Mouse (Mus musculus) embryo, embryonic 11 days (tissue): ENCODE results near the gene Ergic3.
A peak's percentile ranks its signal among the peaks of the same experiment; 100 is the strongest.

Experiments used
- DNase-seq: peaks from one replicate; pipeline ENCODE4 v3.0.0-alpha.2; 2015

The Ergic3 gene

DNA sequence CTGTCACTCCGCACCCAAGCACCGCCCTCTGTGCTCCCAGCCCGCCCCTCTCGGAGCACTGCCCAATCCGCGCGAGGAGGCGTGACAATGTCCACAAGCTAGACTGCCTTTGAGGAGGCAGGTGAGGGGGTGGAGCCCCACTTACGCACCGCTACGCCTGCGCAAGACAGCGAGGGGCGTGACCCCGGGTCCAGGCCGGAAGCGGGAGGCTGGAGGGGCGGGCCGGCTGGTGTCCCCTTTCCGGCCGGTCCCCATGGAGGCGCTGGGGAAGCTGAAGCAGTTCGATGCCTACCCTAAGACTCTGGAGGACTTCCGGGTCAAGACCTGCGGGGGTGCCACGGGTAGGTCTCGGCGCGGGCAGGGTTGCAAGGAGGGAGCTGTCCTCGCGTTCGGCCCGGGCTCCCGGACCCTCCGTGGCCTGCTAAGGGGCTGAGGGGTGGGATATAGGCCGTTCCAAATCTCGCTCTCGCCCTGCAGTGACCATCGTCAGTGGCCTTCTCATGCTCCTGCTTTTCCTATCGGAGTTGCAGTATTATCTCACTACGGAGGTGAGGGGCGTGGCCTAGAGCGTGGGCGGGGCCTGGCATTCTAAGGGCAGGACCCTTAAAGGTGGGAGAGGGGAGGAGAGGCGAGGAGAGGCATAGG, at the start of gene Ergic3, which contains the start of gene 6430550D23Rik:
Ergic3 (plus strand) TSS at position 158 of the 645 bp plus-strand sequence.
6430550D23Rik (minus strand) TSS at position 90 of the 645 bp plus-strand sequence.
- DNase-seq, result peak; percentile 99

DNA sequence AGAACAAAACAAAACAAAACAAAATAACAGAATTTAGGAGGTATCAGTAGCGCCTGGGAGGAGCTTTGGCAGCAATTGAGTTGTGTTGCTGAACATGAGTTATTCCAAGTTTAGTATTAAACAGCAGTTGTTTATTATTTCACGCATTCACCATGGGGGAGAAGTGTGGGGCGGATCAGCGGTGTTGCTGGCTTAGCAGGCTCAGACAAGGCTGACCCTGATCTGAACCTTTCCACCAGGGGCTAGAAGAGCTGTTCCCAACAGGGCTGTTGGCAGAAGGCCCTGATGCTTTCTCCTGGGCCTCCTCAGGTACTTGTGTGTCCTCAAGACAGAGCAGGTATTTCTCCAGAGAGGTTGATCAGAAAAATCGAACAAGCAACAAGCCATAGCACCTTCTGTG, 47.9 kb upstream of the Ergic3 start:
- no peak for DNase-seq

DNA sequence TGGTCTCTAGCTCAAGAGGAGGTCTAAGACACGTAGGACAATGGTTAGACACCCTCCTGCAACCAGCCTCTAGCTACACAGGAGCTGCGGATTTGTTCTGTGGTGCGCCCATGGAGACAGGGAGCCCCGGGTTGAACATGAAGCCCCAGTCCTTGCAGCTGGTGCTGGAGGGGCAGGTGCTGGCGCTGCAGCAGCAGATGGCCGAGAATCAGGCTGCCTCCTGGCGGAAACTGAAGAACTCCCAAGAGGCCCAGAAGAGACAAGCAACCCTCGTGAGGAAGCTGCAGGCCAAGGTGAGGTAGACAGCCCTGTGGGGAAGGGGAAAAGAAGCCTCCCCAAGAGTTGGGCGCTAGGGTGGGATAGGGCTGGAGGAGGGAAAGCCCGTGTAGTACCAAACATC, 46.0 kb upstream of the Ergic3 start:
- peak; percentile 12 for DNase-seq

DNA sequence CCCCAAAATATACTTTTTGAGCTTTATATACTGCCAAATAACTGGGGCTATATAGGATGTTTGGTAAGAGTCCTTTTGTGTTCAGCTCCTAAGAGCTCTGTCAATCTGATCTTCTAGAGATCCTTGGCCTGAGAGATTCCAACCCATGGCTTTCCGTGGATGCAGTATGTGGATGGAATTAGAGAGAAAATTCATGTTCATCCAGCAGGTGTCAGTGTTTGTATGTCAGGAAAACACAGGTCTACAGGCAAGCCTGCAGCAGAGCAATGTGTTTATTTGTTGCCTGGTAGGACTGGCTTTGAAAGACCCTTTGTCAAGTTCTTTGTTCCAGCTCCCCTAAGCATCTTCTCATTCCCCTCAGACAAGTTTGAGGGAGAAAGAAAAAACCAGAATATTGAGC, 44.9 kb upstream of the Ergic3 start:
- peak; percentile 47 for DNase-seq

DNA sequence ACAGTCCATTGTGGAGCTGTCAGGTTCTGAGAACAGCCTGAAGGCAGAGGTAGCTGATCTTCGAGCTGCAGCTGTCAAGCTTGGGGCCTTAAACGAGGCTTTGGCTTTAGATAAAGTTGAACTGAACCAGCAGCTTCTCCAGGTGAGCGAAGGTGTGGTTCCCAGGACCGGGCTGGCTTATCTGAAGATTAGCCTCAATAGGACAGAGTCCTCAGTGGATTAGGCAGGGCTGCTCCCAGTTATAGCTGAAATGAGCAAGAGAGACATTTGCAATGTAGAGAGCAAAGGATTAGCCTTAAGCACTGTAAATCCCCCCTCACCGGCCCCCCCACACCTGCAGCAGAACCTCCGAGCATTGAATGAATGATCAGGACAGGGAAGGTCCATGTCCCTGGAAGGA, 34.5 kb upstream of the Ergic3 start:
- no peak for DNase-seq

DNA sequence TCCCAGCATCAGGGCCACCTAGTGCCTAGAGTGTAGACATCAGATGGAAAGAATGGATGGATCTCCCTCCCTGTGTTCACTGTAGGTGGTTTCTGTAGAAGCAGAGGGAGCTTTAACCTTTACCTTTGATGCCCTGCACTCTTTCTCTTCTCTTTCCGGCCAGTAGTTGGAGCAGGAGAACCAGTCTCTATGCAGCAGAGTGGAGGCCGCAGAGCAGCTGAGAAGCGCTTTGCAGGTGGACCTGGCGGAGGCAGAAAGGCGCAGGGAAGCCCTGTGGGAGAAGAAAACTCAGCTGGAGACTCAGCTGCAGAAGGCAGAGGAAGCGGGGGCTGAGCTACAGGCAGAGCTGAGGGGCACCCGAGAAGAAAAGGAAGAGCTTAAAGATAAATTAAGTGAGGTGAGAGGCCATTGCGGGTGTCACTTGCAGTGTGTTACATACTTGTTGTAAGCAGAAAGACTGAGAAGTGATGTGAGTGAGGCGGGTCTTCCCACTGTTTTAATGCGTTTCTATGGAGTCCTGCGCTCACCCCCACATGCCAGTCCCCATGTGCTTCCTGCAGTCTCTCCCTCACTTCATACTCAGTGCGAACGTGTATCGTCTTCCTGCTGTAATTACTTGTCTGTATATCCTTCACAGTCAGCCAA, 33.6 kb upstream of the Ergic3 start:
- DNase-seq, result no peak

DNA sequence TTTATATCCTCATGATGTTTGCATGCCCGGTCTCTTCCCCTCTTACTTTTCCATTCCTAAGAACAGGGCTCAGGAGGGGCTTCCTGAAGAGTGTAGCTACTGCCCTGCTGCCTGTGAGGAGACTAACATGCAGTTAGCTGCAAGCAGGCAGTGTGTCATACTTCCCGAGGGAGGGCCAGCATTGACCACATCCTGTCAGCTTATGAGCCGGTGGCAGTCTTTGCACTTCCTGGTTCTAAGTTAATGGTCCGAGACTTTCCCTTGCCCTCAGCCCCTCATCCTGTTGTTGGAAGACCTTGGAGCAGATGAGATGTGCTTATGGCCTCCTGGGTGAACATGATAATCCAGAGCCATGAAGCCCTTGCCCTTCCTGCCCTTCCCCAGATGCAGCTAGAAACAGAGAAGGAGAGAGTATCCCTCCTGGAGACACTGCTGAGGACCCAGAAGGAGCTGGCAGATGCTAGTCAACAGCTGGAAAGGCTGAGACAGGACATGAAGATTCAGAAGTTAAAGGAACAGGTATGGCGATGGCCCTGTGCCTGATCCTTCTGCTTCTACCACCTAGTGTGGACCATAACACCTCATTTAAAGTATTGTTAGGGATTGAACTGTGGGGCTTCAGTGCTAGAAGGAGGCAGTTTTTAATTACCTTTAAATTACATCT, 28.4 kb upstream of the Ergic3 start:
- no peak for DNase-seq

DNA sequence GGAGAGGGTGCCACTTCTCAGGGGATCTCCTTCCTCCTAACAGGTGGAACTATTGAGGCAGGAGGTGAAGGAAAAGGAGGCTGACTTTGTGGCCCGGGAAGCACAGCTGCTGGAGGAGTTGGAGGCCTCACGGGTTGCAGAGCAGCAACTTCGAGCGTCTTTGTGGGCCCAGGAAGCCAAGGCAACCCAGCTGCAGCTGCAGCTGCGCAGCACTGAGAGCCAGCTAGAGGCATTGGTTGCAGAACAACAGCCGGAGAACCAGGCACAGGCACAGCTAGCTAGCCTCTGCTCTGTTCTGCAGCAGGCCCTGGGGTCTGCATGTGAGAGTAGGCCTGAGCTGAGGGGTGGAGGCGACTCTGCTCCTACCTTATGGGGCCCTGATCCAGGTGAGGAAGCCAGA, 22.1 kb upstream of the Ergic3 start:
- no peak for DNase-seq

DNA sequence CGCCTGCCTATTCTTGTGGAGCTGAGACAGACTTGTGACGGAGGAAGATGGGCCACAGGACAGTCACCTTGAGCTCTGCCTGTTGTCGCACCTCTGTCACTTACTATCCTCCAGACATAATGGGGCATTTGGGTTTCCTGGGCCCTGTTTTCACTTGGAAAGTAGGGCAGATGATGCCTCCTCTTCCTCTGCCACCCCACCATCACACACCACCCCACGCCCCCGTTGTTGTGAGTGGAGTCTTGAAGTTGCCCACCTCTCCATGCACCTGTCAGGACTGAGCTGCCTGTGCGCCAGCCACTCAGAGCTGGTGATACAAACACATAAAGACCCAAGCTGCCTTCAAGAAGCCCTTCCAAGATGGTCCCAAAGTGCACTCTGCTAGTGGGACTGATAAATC, 20.7 kb upstream of the Ergic3 start:
- DNase-seq, result no peak

DNA sequence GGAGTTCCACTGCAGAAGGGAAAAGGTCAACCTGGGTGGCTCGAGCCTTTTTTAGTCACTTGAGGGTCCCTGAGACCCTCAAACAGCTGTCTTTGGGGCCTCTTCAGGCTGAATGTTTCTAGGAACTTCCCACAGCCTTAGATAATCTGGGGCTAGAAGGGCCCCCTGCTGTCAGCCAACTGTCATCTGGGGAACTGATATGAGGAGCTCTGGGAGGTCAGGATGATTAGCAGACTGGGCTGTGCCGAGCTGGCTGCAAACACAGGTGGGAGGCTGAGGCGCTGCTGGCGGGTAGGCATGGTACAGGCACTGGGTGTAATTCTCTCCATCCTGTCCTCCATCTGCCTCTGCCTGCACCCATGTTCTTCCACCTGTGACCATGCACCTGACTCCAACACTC, 18.8 kb upstream of the Ergic3 start:
- DNase-seq, result peak; percentile 3

DNA sequence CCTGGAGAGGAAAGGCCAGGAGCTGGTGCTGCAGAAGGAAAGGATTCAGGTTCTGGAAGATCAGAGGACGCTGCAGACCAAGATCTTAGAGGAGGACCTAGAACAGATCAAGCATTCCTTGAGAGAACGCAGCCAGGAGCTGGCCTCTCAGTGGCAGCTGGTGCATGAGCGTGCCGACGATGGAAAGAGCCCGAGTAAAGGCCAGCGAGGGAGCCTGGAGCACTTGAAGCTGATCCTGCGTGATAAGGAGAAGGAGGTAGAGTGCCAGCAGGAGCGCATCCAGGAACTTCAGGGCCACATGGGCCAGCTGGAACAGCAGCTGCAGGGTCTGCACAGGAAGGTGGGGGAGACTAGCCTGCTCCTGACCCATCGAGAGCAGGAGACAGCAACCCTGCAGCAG, 16.7 kb upstream of the Ergic3 start:
- no peak for DNase-seq

DNA sequence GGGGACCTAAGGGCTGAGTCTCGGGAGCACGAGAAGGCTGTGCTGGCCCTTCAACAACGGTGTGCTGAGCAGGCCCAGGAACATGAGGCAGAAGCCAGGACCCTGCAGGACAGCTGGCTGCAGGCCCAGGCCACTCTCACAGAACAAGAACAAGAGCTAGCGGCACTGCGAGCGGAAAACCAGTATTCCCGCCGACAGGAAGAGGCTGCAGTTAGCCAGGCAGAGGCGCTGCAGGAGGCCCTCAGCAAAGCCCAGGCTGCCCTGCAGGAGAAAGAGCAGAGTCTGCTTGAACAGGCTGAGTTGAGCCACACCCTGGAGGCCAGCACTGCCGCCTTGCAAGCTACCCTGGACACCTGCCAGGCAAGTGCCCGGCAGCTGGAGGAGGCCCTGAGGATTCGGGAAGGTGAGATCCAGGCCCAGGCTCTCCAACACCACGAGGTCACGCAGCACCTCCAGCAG, 16.0 kb upstream of the Ergic3 start:
- DNase-seq, result peak; percentile 5

DNA sequence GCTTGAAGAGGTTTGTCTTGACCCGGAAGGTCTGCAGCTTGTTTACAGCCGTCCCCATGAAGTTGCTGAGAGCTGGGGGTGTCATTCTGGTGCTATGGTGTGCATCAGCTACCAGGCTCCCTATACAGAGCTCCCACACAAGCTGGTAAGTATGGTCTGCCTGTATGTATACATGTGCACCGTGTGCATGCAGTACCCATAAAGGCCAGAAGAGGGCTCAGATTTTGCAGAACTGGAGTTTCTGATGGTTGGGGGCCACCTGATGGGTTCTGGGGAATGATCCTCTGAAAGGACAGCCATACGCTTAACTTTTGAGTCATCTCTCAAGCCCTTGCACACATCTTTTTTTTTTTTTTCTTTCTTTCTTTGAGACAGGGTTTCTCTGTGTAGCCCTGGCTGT, 2.5 kb upstream of the Ergic3 start:
- no peak for DNase-seq

DNA sequence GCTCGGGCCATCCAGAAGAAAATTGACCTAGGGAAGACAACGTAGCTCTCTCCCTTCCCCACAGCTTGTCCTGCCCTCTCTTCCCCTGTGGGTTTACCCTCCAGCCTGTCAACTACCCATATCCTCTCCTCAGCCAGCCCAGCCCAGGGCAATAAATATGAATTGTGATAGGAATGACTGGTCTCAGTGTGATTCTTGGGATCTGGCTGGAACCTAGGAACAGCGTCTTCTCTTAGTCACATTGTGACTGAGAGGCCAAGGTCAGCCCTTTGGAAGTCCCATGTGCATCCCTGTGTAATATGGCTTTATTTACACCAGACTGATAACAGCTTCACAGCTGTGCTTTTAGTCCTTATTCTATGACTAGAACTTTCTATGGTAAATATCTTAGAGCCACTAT, 10.3 kb downstream of the Ergic3 start:
- no peak for DNase-seq

DNA sequence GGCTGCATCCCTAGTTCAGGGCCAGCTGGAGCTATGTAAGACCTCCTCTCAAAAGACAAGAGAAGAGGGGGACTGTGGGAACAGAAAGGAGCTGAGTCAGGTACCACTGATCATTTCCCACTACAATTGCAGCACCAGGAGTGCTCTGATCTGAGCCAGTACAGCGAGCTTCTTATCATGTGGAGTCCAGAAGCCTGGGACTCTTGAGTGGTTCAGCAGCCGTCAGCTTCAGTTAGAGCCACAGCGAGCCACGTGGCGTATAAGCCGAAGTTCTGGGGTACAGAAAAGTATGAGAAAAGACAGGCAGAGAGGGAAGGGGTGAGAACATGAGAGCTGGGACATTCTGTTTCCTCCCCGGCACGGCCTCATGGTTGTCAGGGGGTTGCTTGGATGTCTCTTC, 13.4 kb downstream of the Ergic3 start:
- no peak for DNase-seq

DNA sequence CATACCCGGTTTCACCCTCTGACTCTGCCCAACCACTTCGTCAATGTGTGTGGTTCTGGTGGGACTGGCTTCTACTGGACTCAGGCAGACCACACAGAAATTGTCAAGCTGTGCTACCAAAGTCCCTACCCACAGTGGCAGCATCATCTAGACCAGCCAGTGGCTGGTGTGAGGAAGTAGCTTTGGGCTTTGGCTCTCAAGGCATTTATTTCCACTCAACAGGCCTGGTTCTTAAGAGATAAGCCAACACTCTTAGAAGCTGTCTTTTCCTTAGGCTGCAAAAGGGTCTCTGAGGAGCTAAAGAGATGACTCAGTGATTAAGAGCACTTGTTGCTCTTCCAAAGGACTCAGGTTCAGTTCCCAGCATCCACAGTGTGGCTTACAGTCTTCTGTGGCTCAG, 13.9 kb downstream of the Ergic3 start:
- DNase-seq, result no peak

DNA sequence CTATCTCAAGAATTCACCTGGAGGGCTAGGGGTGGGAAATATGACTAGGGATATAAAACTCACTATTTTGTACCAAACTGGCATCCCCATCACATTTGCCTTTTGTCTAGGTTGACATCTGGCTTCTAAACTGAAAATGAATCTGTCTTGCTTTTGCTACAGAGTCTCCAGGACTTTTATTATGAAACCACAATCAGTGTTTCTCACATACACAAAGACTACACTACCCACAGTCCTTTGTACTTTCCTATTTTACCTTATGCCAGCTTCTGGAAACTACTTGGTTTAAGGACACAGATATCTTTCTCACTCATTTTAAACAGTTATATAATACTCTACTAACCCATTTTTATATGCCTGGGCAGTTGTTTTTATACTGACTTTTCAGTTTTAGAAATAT, 17.6 kb downstream of the Ergic3 start:
- DNase-seq, result no peak

DNA sequence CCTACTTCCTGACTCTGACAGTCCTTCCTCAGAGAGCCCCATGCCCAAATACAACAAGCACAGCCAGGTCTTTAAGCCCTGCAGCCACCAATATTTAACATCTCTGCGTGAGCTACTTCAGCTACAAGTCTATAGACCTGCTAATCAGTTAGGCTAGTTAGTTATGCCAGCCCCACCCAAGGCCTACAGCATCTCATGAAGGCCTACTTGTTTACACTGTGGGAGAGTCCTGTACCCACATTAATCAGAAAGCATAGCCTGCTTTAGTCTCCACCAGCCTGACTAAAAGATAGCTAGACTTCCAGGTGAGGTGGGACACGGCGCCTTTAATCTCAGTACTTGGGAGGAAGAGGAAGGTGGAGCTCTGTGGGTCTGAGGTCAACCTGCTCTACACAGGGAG, 31.5 kb downstream of the Ergic3 start:
- DNase-seq, result no peak

DNA sequence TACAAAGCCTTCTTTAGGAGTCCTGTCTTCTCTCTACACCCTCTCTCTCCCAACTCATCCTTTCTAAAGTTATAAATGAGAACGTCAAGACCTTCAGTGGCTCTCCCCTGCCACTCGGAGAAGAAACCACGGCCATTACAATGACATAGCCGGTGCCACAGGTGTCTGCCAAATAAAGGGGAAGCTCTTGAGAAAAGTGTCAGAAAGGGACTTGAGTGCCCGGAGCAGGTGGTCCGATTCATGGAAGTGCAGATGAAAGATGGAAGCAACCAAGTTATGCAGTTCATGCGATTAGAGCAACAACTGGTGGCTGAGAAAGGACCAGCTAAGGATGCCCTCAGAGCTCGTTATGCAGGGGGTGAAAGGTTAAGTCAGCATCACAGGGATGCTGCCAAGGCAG, 35.1 kb downstream of the Ergic3 start:
- no peak for DNase-seq

DNA sequence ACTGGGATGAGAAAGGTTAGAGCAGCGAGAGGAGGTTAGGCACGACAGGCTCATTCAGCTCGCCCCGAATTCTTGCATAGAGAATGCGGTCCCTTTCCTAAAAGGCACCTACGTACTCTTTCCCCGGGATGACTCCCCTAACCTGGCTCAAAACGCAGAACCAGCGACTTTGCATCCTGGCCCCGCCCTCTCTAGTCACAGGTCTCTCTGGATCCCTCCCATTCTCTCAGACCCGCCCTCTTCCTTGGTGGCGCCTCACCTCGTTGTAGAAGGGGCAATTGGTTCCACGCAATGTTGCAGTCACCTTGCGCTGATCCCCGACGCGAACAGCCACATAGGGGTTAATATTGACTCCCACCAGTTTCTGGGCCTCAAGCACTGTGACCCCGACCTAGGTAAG, 40.1 kb downstream of the Ergic3 start:
- peak; percentile 34 for DNase-seq

DNA sequence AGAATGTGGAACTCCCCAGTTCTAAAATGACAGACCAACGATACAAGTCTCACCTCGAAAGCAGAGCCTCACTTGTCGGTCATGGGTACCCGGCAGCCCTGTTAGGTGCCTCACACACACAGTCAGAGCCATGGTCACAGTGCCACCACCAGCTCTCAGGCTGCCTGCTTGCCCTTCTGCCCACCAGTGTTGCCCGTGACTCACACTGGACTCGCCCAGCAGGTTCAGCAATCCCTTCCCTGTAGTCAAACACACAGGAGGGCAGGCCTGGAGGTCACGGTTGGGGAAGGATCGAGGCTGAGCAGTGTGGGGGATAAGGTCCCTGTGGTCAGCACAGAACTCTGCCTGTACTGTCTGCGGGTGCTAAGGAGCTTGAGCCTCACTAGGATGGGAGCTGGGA, 45.0 kb downstream of the Ergic3 start, which contains the start of gene Fer1l4:
Fer1l4 (minus strand) TSS at position 132 of the 400 bp plus-strand sequence.
- DNase-seq, result no peak

DNA sequence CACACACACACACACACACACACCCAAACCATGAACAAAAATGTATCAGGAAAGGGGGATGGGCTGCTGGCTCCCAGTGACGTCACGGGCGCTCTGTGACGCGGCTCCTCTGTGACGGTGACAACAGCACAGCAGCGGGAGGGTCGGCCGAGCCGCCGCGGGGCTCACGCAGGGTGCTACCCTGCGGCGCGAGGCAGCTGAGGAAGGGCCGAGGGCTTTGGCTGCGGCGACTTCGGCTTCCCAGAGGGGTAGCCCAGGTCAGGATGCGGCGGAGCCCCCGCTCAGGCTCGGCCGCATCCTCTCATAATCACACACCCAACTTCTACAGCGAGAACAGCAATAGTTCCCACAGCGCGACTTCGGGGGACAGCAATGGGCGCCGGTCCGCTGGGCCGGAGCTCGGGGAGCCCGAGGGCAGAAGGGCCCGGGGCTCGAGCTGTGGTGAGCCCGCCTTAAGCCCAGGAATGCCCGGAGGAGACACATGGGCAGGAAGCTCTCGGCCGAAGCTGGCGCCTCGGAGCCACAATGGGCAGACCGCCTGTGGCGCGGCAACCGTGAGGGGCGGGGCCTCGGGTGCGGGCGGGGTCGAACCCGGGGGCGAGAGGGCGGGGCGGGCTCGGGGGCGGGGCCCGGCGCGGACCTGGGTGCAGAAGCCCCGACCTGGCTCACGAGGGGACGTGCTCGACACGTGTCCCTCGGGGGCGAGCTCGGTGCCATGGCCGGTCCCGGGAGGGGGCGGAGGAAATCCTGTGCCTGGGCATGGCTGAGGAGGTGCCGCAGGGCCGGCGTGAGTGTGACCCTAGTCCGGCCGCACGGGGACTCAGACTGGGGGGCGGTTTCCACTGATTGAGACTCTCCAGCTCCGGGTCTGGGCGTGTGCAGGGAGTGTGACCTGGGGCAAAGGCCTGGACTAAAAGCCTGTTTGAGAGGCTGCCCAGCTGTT, 57.5 kb downstream of the Ergic3 start, which contains the start of gene Spag4:
Spag4 (plus strand) TSS at position 77 of the 943 bp plus-strand sequence.
- DNase-seq, result peak; percentile 88

DNA sequence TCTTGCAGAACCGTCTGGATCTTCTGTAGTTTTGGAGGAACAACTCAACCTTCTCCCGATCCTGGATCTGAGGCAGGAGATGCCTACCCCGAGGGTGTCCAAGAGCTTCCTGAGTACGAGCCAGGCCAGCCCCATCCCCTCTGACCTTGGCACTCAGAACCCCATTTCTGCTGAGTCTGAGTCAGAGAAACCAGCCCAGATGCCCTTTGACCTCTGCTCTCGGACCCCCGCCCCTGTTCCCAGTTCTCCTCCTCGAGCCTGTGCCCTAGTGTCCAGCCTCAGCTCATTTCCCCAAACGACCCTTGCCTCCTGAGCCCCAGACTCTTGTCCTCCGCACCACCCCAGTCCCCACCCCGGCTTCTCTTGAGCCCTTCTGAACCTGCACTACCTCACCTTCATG, 58.3 kb downstream of the Ergic3 start:
- DNase-seq, result no peak
